Mouse (Mus musculus): ENCODE results near the gene Ms4a4d. TPM values are rescaled to one million over a fixed set of nuclear protein-coding genes. Genes with fewer than 3 reads are reported as not detected.
"Not testable (repeated sequence)": the region's sequence is repeated elsewhere in the genome, so short reads cannot be mapped to it uniquely, and the experiment has no call there.

Ms4a4d gene
- polyA plus RNA-seq, 1 experiment: 2.3 TPM

GRCm38 (mm10) chr19:11501326-11501725, 35.3 kb upstream of the Ms4a4d start:
- TF ChIP-seq CTCF (IDR thresholded peaks at IDR 0.05; ENCODE audit: control insufficient read depth, insufficient read depth, insufficient replicate concordance, low read depth, low read length): no peak
- TF ChIP-seq POLR2A (IDR thresholded peaks at IDR 0.05; ENCODE audit: control insufficient read depth, low read depth, low read length): no peak

GRCm38 (mm10) chr19:11504857-11505256, 31.7 kb upstream of the Ms4a4d start:
- TF ChIP-seq CTCF (IDR thresholded peaks at IDR 0.05; ENCODE audit: control insufficient read depth, insufficient read depth, insufficient replicate concordance, low read depth, low read length) (no peak), POLR2A (IDR thresholded peaks at IDR 0.05; ENCODE audit: control insufficient read depth, low read depth, low read length) (no peak)
- H3K27ac ChIP-seq (ENCODE audit: control insufficient read depth, insufficient read depth, low read depth, low read length): no peak overlapping the region
- H3K36me3 ChIP-seq (ENCODE audit: control insufficient read depth, insufficient read depth, low read length): no peaks in the 10 kb centered on the region
- no peaks in the 10 kb centered on the region for H3K4me1 ChIP-seq (ENCODE audit: control insufficient read depth, insufficient read depth, low read length)
- H3K27me3 ChIP-seq (ENCODE audit: control insufficient read depth, insufficient read depth, low read length): no peaks in the 10 kb centered on the region
- H3K4me3 ChIP-seq (ENCODE audit: control insufficient read depth, low read depth, low read length): no peak overlapping the region

More at GRCm38 (mm10) chr19:11501326-11501725, 35.3 kb upstream of the Ms4a4d start:
- H3K4me3 ChIP-seq (ENCODE audit: control insufficient read depth, low read depth, low read length): no peak overlapping the region
- H3K4me1 ChIP-seq (ENCODE audit: control insufficient read depth, insufficient read depth, low read length): no peaks in the 10 kb centered on the region
- no peaks in the 10 kb centered on the region for H3K36me3 ChIP-seq (ENCODE audit: control insufficient read depth, insufficient read depth, low read length)
- H3K27ac ChIP-seq (ENCODE audit: control insufficient read depth, insufficient read depth, low read depth, low read length): no peak overlapping the region
- H3K27me3 ChIP-seq (ENCODE audit: control insufficient read depth, insufficient read depth, low read length): no peaks in the 10 kb centered on the region

DNA sequence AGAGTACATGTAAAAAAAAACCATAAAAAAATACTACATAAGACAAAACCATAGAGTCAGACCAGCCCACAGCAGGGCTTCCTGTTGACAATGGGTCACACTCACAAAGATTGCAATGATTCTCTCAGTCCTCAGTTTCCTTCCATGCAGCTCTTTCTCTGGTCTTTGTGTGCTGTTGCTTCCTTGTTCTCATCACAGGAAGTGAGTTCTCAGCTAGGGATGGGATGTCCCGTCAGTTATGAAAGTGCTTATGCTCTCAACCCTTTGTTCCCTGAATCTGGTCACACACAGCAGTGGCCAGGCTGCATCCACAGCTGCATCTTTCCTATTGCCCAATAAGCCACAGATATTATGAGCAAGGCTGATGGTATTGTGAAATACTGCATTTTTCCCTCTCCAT, 23.1 kb upstream of the Ms4a4d start:
- no peak for TF ChIP-seq CTCF (IDR thresholded peaks at IDR 0.05; ENCODE audit: control insufficient read depth, insufficient read depth, insufficient replicate concordance, low read depth, low read length)
- no peak for TF ChIP-seq POLR2A (IDR thresholded peaks at IDR 0.05; ENCODE audit: control insufficient read depth, low read depth, low read length)
- Histone ChIP-seq H3K27ac (ENCODE audit: control insufficient read depth, insufficient read depth, low read depth, low read length) (no peak overlapping the region), H3K4me1 (ENCODE audit: control insufficient read depth, insufficient read depth, low read length) (no peaks in the 10 kb centered on the region), H3K4me3 (ENCODE audit: control insufficient read depth, low read depth, low read length) (no peak overlapping the region), H3K36me3 (ENCODE audit: control insufficient read depth, insufficient read depth, low read length) (no peaks in the 10 kb centered on the region), H3K27me3 (ENCODE audit: control insufficient read depth, insufficient read depth, low read length) (no peaks in the 10 kb centered on the region)

DNA sequence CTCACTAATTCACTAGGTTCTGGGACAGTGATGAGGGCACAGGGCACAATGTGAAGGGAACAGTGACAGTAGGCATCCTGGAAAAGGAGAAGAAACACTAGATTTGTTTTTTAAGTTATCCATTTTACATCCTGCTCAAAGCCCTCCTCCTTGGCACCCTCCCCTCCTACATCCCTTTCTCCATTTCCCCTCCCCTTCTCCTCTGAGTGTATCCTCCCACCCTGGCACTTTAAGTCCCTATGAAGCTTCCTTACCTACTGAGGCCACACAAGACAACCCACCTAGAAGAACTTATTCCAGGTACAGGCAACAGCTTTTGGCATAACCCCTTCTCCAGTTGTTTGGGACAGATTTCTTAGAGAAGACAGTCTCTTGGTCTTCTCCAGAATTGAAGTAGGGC, 20.4 kb upstream of the Ms4a4d start, which contains the start of gene Ms4a6b:
Gene Ms4a6b (plus strand): TSS at position 267 of the 400 bp plus-strand sequence.
- H3K27ac ChIP-seq (ENCODE audit: control insufficient read depth, insufficient read depth, low read depth, low read length): no peak within 1 kb of the TSS
- no peaks in the 10 kb centered on the region for H3K4me1 ChIP-seq (ENCODE audit: control insufficient read depth, insufficient read depth, low read length)
- H3K4me3 ChIP-seq (ENCODE audit: control insufficient read depth, low read depth, low read length): no peak within 1 kb of the TSS
- H3K27me3 ChIP-seq (ENCODE audit: control insufficient read depth, insufficient read depth, low read length): no peaks in the 10 kb centered on the region
- TF ChIP-seq POLR2A (IDR thresholded peaks at IDR 0.05; ENCODE audit: control insufficient read depth, low read depth, low read length) (no peak), CTCF (IDR thresholded peaks at IDR 0.05; ENCODE audit: control insufficient read depth, insufficient read depth, insufficient replicate concordance, low read depth, low read length) (no peak)
- H3K36me3 ChIP-seq (ENCODE audit: control insufficient read depth, insufficient read depth, low read length): no peaks in the 10 kb centered on the region

DNA sequence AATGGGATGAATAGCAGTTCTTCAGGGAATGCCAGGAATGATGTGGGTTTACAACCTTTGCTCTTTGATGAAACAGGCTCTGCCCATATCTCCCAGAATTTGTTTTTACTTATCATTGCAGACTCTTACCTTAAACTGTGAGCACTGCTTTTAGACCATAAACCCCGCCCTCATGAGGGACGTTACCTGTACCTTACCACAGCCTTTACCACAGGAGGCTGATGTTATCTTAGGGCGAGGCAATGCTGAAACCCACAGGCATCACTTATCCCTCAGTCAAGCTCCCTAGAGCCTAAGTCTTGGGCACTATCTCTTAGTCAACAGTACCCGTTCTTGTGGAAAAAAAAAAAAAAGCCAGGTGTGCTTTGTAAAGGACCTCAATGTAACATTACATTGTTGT, 19.8 kb upstream of the Ms4a4d start:
- H3K4me1 ChIP-seq (ENCODE audit: control insufficient read depth, insufficient read depth, low read length): no peaks in the 10 kb centered on the region
- no peaks in the 10 kb centered on the region for H3K36me3 ChIP-seq (ENCODE audit: control insufficient read depth, insufficient read depth, low read length)
- H3K4me3 ChIP-seq (ENCODE audit: control insufficient read depth, low read depth, low read length): no peak overlapping the region
- H3K27me3 ChIP-seq (ENCODE audit: control insufficient read depth, insufficient read depth, low read length): no peaks in the 10 kb centered on the region
- no peak overlapping the region for H3K27ac ChIP-seq (ENCODE audit: control insufficient read depth, insufficient read depth, low read depth, low read length)
- TF ChIP-seq CTCF (IDR thresholded peaks at IDR 0.05; ENCODE audit: control insufficient read depth, insufficient read depth, insufficient replicate concordance, low read depth, low read length): no peak
- TF ChIP-seq POLR2A (IDR thresholded peaks at IDR 0.05; ENCODE audit: control insufficient read depth, low read depth, low read length): no peak

DNA sequence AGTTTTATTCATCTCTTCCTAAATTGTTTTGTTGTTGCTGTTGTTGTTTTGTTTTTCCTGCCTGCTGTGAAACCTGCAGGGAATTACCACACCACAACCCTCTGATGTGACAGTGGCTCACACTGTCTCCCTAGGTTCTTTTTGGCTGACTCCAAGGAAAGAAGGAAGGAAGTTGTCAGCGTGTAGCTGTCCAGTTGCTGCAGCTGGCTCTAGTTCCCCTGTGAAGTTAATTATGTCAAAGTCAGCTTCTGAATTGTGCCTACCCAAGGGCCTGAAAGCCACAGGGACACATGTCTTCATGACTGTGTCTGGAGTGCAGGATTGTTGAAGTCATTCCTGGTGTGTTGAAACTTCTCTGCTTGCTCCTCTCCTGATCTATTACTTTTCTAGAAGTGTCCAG, 19.2 kb upstream of the Ms4a4d start:
- not testable (repeated sequence) for H3K27ac ChIP-seq (ENCODE audit: control insufficient read depth, insufficient read depth, low read depth, low read length); H3K4me1 ChIP-seq (ENCODE audit: control insufficient read depth, insufficient read depth, low read length)

DNA sequence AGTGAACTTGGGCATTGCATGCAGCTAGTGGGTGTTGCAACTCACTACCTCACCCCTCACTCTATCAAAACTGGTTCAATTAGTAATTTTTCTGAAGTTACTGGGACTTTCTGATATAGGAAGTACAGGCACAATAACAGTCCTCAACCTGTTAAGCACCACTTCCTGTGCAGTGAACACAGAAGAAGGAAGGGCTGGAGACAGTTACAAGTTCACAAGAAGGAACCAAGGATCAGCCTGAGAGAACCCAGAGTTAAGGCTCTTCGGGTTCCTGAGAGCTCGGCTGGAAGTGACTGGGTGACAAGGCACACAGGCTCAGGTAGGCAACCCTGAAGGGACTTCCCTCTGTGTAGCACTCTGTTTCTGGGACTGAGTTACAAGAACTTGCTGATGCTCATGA, 18.2 kb upstream of the Ms4a4d start:
- not testable (repeated sequence) for H3K27me3 ChIP-seq (ENCODE audit: control insufficient read depth, insufficient read depth, low read length); H3K36me3 ChIP-seq (ENCODE audit: control insufficient read depth, insufficient read depth, low read length); H3K4me1 ChIP-seq (ENCODE audit: control insufficient read depth, insufficient read depth, low read length); H3K27ac ChIP-seq (ENCODE audit: control insufficient read depth, insufficient read depth, low read depth, low read length); H3K4me3 ChIP-seq (ENCODE audit: control insufficient read depth, low read depth, low read length)

More for the DNA sequence above, 19.2 kb upstream of the Ms4a4d start:
- not testable (repeated sequence) for H3K27me3 ChIP-seq (ENCODE audit: control insufficient read depth, insufficient read depth, low read length); H3K36me3 ChIP-seq (ENCODE audit: control insufficient read depth, insufficient read depth, low read length); H3K4me3 ChIP-seq (ENCODE audit: control insufficient read depth, low read depth, low read length)

DNA sequence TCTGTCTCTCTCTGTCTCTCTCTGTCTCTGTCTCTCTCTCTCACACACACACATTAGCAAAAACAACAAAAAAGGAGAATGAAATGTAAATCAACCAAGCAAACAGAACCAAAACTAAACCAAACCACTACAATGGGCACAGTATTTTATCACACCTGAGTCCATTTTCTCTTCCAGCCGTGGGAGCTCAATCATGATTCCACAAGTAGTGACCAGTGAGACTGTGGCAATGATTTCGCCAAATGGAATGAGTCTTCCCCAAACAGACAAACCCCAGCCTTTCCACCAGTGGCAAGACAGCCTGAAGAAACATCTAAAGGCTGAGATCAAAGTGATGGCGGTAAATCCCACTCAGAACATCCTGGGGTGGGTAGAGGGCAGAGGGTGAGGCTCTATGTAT, 16.5 kb upstream of the Ms4a4d start:
- H3K27me3 ChIP-seq (ENCODE audit: control insufficient read depth, insufficient read depth, low read length): no peaks in the 10 kb centered on the region
- no peaks in the 10 kb centered on the region for H3K36me3 ChIP-seq (ENCODE audit: control insufficient read depth, insufficient read depth, low read length)
- H3K27ac ChIP-seq (ENCODE audit: control insufficient read depth, insufficient read depth, low read depth, low read length): no peak overlapping the region
- no peaks in the 10 kb centered on the region for H3K4me1 ChIP-seq (ENCODE audit: control insufficient read depth, insufficient read depth, low read length)
- no peak for TF ChIP-seq POLR2A (IDR thresholded peaks at IDR 0.05; ENCODE audit: control insufficient read depth, low read depth, low read length)
- TF ChIP-seq CTCF (IDR thresholded peaks at IDR 0.05; ENCODE audit: control insufficient read depth, insufficient read depth, insufficient replicate concordance, low read depth, low read length): no peak
- no peak overlapping the region for H3K4me3 ChIP-seq (ENCODE audit: control insufficient read depth, low read depth, low read length)
